Mouse (Mus musculus): ENCODE results near the gene Lmx1a. TPM values are rescaled to one million over a fixed set of nuclear protein-coding genes. Genes with fewer than 3 reads are reported as not detected.

Lmx1a gene
- polyA plus RNA-seq, 1 experiment, result not detected

DNA sequence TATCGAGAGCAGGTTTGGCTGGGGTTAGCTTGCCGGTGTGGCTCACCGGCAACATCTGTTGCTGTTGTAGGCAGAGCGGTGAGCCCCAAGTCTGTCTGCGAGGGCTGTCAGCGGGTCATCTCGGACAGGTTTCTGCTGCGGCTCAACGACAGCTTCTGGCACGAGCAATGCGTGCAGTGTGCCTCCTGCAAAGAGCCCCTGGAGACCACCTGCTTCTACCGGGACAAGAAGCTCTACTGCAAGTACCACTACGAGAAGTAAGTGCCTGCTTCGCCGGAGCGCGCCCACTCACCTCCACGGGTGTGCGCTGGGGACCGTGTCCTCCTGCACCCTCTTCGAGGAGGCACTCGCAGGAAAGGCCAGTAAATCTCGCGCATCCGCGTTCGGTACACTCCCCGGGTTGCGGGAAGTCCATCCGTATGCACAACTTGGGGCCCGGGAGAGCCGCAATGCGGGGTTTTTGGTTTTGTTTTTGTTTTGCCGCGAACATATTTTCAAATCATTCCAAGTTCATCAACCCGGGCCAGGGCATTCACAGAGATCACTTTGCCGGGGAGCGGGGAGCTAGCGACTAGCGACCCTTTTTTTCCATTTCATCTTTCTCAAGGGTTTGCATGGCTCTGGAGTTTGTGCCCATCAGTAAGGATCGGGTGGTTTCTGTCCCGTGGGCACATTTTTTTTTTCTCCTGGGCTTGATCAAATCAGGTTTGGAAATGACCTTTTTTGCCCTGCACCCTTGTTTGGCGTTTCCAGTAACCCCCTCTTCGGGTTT, 3.1 kb downstream of the Lmx1a start:
- no peaks in the 10 kb centered on the region for H3K36me3 ChIP-seq (ENCODE audit: control insufficient read depth, insufficient read depth)
- H3K79me2 ChIP-seq (ENCODE audit: control insufficient read depth, insufficient read depth), result no peaks in the 10 kb centered on the region
- no peak overlapping the region for H3ac ChIP-seq (ENCODE audit: control insufficient read depth, insufficient read length)
- peaks cover 22% of the 10 kb centered on the region for H3K27me3 ChIP-seq (ENCODE audit: control insufficient read depth, insufficient read depth, insufficient read length)
- TF ChIP-seq TCF12 (IDR thresholded peaks at IDR 0.05; ENCODE audit: insufficient read depth, poor library complexity, severe bottlenecking) (no peak), SRF (IDR thresholded peaks at IDR 0.05; ENCODE audit: control insufficient read depth, insufficient read length, low read depth) (no peak), CEBPB (IDR thresholded peaks at IDR 0.05; ENCODE audit: insufficient read depth, poor library complexity, severe bottlenecking) (no peak), USF1 (IDR thresholded peaks at IDR 0.05; ENCODE audit: low read depth) (no peak), POLR2AphosphoS2 (IDR thresholded peaks at IDR 0.05; ENCODE audit: insufficient read length, low read depth) (no peak), MYOD1 (IDR thresholded peaks at IDR 0.05; ENCODE audit: control insufficient read depth in 1 of 3, insufficient read length in 2 of 3, low read depth in 2 of 3) (no peak), E2F4 (IDR thresholded peaks at IDR 0.05; ENCODE audit: insufficient read depth) (no peak), MAX (IDR thresholded peaks at IDR 0.05; ENCODE audit: low read depth) (no peak), REST (IDR thresholded peaks at IDR 0.05; ENCODE audit: insufficient read depth, insufficient read length) (no peak), MYOG (IDR thresholded peaks at IDR 0.05; ENCODE audit: control insufficient read depth in 1 of 3, insufficient read depth in 1 of 3, insufficient read length in 2 of 3, low read depth in 2 of 3) (no peak), TCF3 (IDR thresholded peaks at IDR 0.05; ENCODE audit: insufficient read length, low read depth) (no peak)
- no peak overlapping the region for H3K4me2 ChIP-seq (ENCODE audit: low read depth)
- no peak overlapping the region for H3K4me3 ChIP-seq

DNA sequence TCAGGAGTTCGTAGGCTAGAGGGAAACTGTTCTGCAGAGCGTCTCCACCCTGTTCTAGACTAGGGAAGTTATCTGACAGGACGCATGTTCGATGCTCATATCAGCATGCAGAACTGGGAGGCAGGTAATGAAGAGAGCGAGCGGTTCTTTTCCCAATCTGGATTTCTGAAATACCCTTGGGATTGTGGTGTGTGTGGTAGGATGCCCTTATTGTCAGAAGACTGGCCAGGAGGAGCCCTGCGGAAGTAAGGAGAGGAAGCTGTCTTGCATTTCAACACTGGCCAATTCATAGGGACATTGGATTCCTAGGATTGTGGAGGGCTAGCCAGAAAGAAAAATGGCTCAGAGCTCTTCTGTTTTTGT, 3.6 kb downstream of the Lmx1a start:
- no peak overlapping the region for H3ac ChIP-seq (ENCODE audit: control insufficient read depth, insufficient read length)
- no peak overlapping the region for H3K4me2 ChIP-seq (ENCODE audit: low read depth)
- peaks cover 22% of the 10 kb centered on the region for H3K27me3 ChIP-seq (ENCODE audit: control insufficient read depth, insufficient read depth, insufficient read length)
- no peak for TF ChIP-seq POLR2AphosphoS2 (IDR thresholded peaks at IDR 0.05; ENCODE audit: insufficient read length, low read depth)
- TF ChIP-seq SRF (IDR thresholded peaks at IDR 0.05; ENCODE audit: control insufficient read depth, insufficient read length, low read depth), result no peak
- TF ChIP-seq E2F4 (IDR thresholded peaks at IDR 0.05; ENCODE audit: insufficient read depth), result no peak
- TF ChIP-seq MAX (IDR thresholded peaks at IDR 0.05; ENCODE audit: low read depth), result no peak
- no peak for TF ChIP-seq CEBPB (IDR thresholded peaks at IDR 0.05; ENCODE audit: insufficient read depth, poor library complexity, severe bottlenecking)
- H3K36me3 ChIP-seq (ENCODE audit: control insufficient read depth, insufficient read depth), result no peaks in the 10 kb centered on the region
- no peak overlapping the region for H3K4me3 ChIP-seq
- H3K79me2 ChIP-seq (ENCODE audit: control insufficient read depth, insufficient read depth), result no peaks in the 10 kb centered on the region

DNA sequence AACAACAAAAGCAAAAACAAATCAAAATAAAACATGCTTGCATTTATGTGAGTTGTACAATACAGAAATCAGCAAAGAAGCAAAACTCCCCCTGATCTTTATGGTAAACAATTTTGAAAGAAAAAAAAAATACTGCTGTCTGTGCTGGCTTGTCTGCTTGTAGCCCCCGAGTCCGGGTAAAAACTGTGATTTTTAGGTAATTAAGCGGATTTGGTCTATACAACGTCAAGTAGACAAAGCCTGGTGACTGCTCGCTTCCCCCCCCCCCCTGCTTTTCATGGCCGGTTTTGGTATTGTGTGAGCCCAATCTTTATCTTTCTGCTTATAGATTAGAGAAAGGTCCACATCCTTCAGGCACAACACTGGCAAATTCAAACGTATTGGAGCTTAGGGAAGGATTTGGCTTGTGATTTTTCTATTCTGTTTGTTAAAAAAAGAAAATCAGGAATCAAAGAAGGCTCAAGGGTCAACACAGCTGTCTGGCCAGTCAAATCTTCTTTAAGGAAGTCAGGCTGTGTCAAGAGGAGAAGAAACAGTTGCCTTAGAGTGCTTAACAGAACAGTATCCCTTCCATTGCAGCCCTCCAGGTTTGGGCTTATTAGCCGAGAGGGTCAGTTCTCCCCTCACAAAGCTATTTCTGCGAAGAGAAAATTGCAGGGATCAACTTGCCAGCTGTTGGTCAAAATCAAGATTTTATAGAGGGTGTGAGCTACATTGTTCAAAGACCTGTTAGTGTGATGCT, 4.6 kb downstream of the Lmx1a start:
- no peak overlapping the region for H3K4me3 ChIP-seq
- peaks cover 17% of the 10 kb centered on the region for H3K27me3 ChIP-seq (ENCODE audit: control insufficient read depth, insufficient read depth, insufficient read length)
- H3K36me3 ChIP-seq (ENCODE audit: control insufficient read depth, insufficient read depth), result no peaks in the 10 kb centered on the region
- no peaks in the 10 kb centered on the region for H3K79me2 ChIP-seq (ENCODE audit: control insufficient read depth, insufficient read depth)
- no peak overlapping the region for H3ac ChIP-seq (ENCODE audit: control insufficient read depth, insufficient read length)
- no peak overlapping the region for H3K4me2 ChIP-seq (ENCODE audit: low read depth)
- TF ChIP-seq TCF12 (IDR thresholded peaks at IDR 0.05; ENCODE audit: insufficient read depth, poor library complexity, severe bottlenecking) (no peak), CEBPB (IDR thresholded peaks at IDR 0.05; ENCODE audit: insufficient read depth, poor library complexity, severe bottlenecking) (no peak), MYOG (IDR thresholded peaks at IDR 0.05; ENCODE audit: control insufficient read depth in 1 of 3, insufficient read depth in 1 of 3, insufficient read length in 2 of 3, low read depth in 2 of 3) (no peak), MAX (IDR thresholded peaks at IDR 0.05; ENCODE audit: low read depth) (no peak), REST (IDR thresholded peaks at IDR 0.05; ENCODE audit: insufficient read depth, insufficient read length) (no peak), USF1 (IDR thresholded peaks at IDR 0.05; ENCODE audit: low read depth) (no peak), POLR2AphosphoS2 (IDR thresholded peaks at IDR 0.05; ENCODE audit: insufficient read length, low read depth) (no peak), SRF (IDR thresholded peaks at IDR 0.05; ENCODE audit: control insufficient read depth, insufficient read length, low read depth) (no peak), POLR2A (IDR thresholded peaks at IDR 0.05; ENCODE audit: insufficient read length, low read depth) (no peak), MYOD1 (IDR thresholded peaks at IDR 0.05; ENCODE audit: control insufficient read depth in 1 of 3, insufficient read length in 2 of 3, low read depth in 2 of 3) (no peak), E2F4 (IDR thresholded peaks at IDR 0.05; ENCODE audit: insufficient read depth) (no peak), TCF3 (IDR thresholded peaks at IDR 0.05; ENCODE audit: insufficient read length, low read depth) (no peak)

DNA sequence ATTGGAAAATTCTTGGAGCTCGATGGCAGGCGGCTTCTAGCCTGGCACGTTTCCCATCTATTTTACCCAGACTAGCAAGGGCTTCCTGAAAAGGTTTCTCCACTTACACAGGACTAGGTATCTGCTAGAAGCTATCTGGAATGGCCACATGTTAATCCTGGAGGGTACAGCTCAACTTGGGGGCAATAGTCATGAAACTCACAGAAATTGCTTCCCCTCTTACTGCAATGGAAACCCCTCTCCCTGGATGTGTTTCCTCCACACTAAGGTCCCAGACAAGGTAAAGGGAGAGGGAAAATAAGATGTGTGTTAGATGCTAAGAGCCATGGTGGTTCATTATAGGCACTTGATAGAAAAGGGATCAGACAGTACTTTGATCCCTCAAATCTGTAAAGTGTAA, 5.7 kb downstream of the Lmx1a start:
- no peak overlapping the region for H3ac ChIP-seq (ENCODE audit: control insufficient read depth, insufficient read length)
- H3K36me3 ChIP-seq (ENCODE audit: control insufficient read depth, insufficient read depth), result no peaks in the 10 kb centered on the region
- H3K27me3 ChIP-seq (ENCODE audit: control insufficient read depth, insufficient read depth, insufficient read length), result peaks cover 12% of the 10 kb centered on the region
- H3K79me2 ChIP-seq (ENCODE audit: control insufficient read depth, insufficient read depth), result no peaks in the 10 kb centered on the region
- no peak overlapping the region for H3K4me2 ChIP-seq (ENCODE audit: low read depth)
- TF ChIP-seq REST (IDR thresholded peaks at IDR 0.05; ENCODE audit: insufficient read depth, insufficient read length) (no peak), MYOG (IDR thresholded peaks at IDR 0.05; ENCODE audit: control insufficient read depth in 1 of 3, insufficient read depth in 1 of 3, insufficient read length in 2 of 3, low read depth in 2 of 3) (no peak), CEBPB (IDR thresholded peaks at IDR 0.05; ENCODE audit: insufficient read depth, poor library complexity, severe bottlenecking) (no peak), POLR2A (IDR thresholded peaks at IDR 0.05; ENCODE audit: insufficient read length, low read depth) (no peak), MAX (IDR thresholded peaks at IDR 0.05; ENCODE audit: low read depth) (no peak), TCF3 (IDR thresholded peaks at IDR 0.05; ENCODE audit: insufficient read length, low read depth) (no peak), E2F4 (IDR thresholded peaks at IDR 0.05; ENCODE audit: insufficient read depth) (no peak), SRF (IDR thresholded peaks at IDR 0.05; ENCODE audit: control insufficient read depth, insufficient read length, low read depth) (no peak), USF1 (IDR thresholded peaks at IDR 0.05; ENCODE audit: low read depth) (no peak), TCF12 (IDR thresholded peaks at IDR 0.05; ENCODE audit: insufficient read depth, poor library complexity, severe bottlenecking) (no peak), POLR2AphosphoS2 (IDR thresholded peaks at IDR 0.05; ENCODE audit: insufficient read length, low read depth) (no peak), MYOD1 (IDR thresholded peaks at IDR 0.05; ENCODE audit: control insufficient read depth in 1 of 3, insufficient read length in 2 of 3, low read depth in 2 of 3) (no peak)
- H3K4me3 ChIP-seq, result no peak overlapping the region
